Comparison of ENCODE assay signal across 11 mouse cellular contexts in the genomic region with DNA sequence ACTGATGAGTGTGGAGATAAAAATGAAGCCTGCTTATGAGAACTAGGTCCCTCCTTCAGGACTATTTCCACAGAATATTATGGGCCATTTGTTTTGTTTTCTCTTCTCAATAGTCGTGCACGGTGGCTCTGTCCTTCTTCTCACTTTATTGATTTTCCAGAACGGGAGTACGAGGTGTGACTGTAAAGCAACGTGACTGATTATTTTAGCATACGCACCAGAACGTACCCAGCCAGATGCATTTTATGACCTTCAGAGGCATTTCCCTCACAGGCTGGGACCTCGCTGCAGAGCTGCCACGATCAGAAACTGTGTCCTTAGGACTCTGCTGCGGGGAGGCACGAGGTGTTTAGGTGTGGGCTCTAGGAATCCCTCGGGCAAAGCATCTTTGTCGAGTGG. TPM values are rescaled to one million over a fixed set of nuclear protein-coding genes. Genes with fewer than 3 reads are reported as not detected.
DNase-seq lines count a peak whose midpoint lies in the region; ATAC-seq lines count a peak whose summit lies in the region.
"Had no signal": no experiment of that assay in that cellular context is flagged by ENCODE, and none has a peak within 500 bp of the region (broad histone marks: within the 10 kb centered on the region; RNA-seq: fewer than 3 reads in every experiment).

No protein-coding gene starts in this region.

- intact Hi-C loops in left cerebral cortex, postnatal 14 days (cut with DNase I): no loop called here

- H3K4me2 ChIP-seq in kidney, embryonic 16.5 days (replicated peaks; ENCODE audit: low read depth, low read length): peak overlapping the region; percentile 36; the same call in 1 of the 2 replicates
- H3K4me2 ChIP-seq in embryonic facial prominence, embryonic 14.5 days (ENCODE audit: low read depth, low read length): peak overlapping the region; percentile 40; the same call in 1 of the 2 replicates
- H3K4me2 ChIP-seq in hindbrain, embryonic 15.5 days: peak overlapping the region; percentile 38
- no peak overlapping the region for H3K4me2 ChIP-seq in midbrain, embryonic 11.5 days
- H3K4me2 ChIP-seq in forebrain, embryonic 12.5 days: no peak overlapping the region

- peaks cover 12% of the 10 kb centered on the region; the same call in 1 of the 2 replicates for H3K4me1 ChIP-seq in kidney, embryonic 16.5 days (ENCODE audit: insufficient read depth, low read length)
- H3K4me1 ChIP-seq in embryonic facial prominence, embryonic 14.5 days (ENCODE audit: control insufficient read depth, insufficient read depth, low read length): no peaks in the 10 kb centered on the region
- peaks cover 15% of the 10 kb centered on the region for H3K4me1 ChIP-seq in hindbrain, embryonic 15.5 days (replicated peaks)
- H3K4me1 ChIP-seq in midbrain, embryonic 11.5 days (ENCODE audit: control insufficient read depth, insufficient read depth, low read length): no peaks in the 10 kb centered on the region
- no peaks in the 10 kb centered on the region for H3K4me1 ChIP-seq in forebrain, embryonic 12.5 days

- 24% methylated on average over 13 of the region's 13 CpGs for WGBS in kidney, embryonic 16.5 days
- WGBS in embryonic facial prominence, embryonic 14.5 days: 60% methylated on average over 13 of the region's 13 CpGs
- 44% methylated on average over 13 of the region's 13 CpGs for WGBS in hindbrain, embryonic 15.5 days
- WGBS in midbrain, embryonic 11.5 days: 86% methylated on average over 13 of the region's 13 CpGs
- WGBS in forebrain, embryonic 12.5 days: 84% methylated on average over 13 of the region's 13 CpGs

- no peaks in the 10 kb centered on the region for H3K36me3 ChIP-seq in kidney, embryonic 16.5 days (ENCODE audit: insufficient read depth, low read length)
- no peaks in the 10 kb centered on the region for H3K36me3 ChIP-seq in embryonic facial prominence, embryonic 14.5 days (ENCODE audit: control insufficient read depth, insufficient read depth, low read length)
- no peaks in the 10 kb centered on the region for H3K36me3 ChIP-seq in hindbrain, embryonic 15.5 days
- no peaks in the 10 kb centered on the region for H3K36me3 ChIP-seq in midbrain, embryonic 11.5 days (ENCODE audit: control insufficient read depth, insufficient read depth, low read length)
- H3K36me3 ChIP-seq in forebrain, embryonic 12.5 days (replicated peaks): no peaks in the 10 kb centered on the region
- H3K36me3 ChIP-seq: forebrain, embryonic 15.5 days had no signal

- ATAC-seq in kidney, embryonic 16.5 days (ENCODE audit: low FRiP score, low TSS enrichment): no peak
- no peak for ATAC-seq in embryonic facial prominence, embryonic 14.5 days (ENCODE audit: low read depth)
- no peak for ATAC-seq in hindbrain, embryonic 15.5 days (ENCODE audit: low FRiP score, low read depth)
- no peak for ATAC-seq in midbrain, embryonic 11.5 days (ENCODE audit: low FRiP score)
- ATAC-seq in forebrain, embryonic 12.5 days (ENCODE audit: low FRiP score): no peak

- no peak overlapping the region; the same call in 1 of the 2 replicates for H3K9ac ChIP-seq in kidney, embryonic 16.5 days (replicated peaks; ENCODE audit: low read length)
- H3K9ac ChIP-seq in embryonic facial prominence, embryonic 14.5 days (ENCODE audit: low read depth, low read length): no peak overlapping the region
- no peak overlapping the region for H3K9ac ChIP-seq in hindbrain, embryonic 15.5 days
- H3K9ac ChIP-seq in midbrain, embryonic 11.5 days (ENCODE audit: low read length): no peak overlapping the region
- H3K9ac ChIP-seq in forebrain, embryonic 12.5 days: no peak overlapping the region
- H3K9ac ChIP-seq: forebrain, embryonic 15.5 days had no signal

- no peak for DNase-seq in kidney, postnatal 36 days
- no peak for DNase-seq in embryonic facial prominence, embryonic 14.5 days (ENCODE audit: low spot score)
- DNase-seq in midbrain, embryonic 11.5 days (ENCODE audit: low spot score, missing footprints): peak; percentile 75
- DNase-seq in left cerebral cortex, postnatal 14 days (ENCODE audit: low spot score in 2 of 2): no peak
- DNase-seq: cerebellum, adult 18-20 months; kidney, adult 8-10 months; lung, postnatal 4 days had no signal

- H3K9me3 ChIP-seq in kidney, embryonic 16.5 days (ENCODE audit: low read length): peaks cover 4% of the 10 kb centered on the region; the same call in 1 of the 2 replicates
- H3K9me3 ChIP-seq in embryonic facial prominence, embryonic 14.5 days (ENCODE audit: control insufficient read depth, low read length): peaks cover 3% of the 10 kb centered on the region
- H3K9me3 ChIP-seq in hindbrain, embryonic 15.5 days: no peaks in the 10 kb centered on the region
- no peaks in the 10 kb centered on the region for H3K9me3 ChIP-seq in midbrain, embryonic 11.5 days (ENCODE audit: control insufficient read depth, low read length)
- no peaks in the 10 kb centered on the region for H3K9me3 ChIP-seq in forebrain, embryonic 12.5 days
- H3K9me3 ChIP-seq: forebrain, embryonic 15.5 days had no signal

- H3K27ac ChIP-seq in kidney, embryonic 16.5 days (ENCODE audit: low read length): no peak overlapping the region
- H3K27ac ChIP-seq in embryonic facial prominence, embryonic 14.5 days (replicated peaks; ENCODE audit: low read depth, low read length): no peak overlapping the region
- H3K27ac ChIP-seq in hindbrain, embryonic 15.5 days (replicated peaks): peak overlapping the region; percentile 30; the same call in 1 of the 2 replicates
- no peak overlapping the region for H3K27ac ChIP-seq in midbrain, embryonic 11.5 days (ENCODE audit: low read depth, low read length)
- no peak overlapping the region for H3K27ac ChIP-seq in forebrain, embryonic 12.5 days
- H3K27ac ChIP-seq: forebrain, embryonic 15.5 days had no signal

- no peak overlapping the region for H3K4me3 ChIP-seq in kidney, embryonic 16.5 days (ENCODE audit: low read length)
- no peak overlapping the region for H3K4me3 ChIP-seq in embryonic facial prominence, embryonic 14.5 days (ENCODE audit: low read depth, low read length)
- no peak overlapping the region for H3K4me3 ChIP-seq in hindbrain, embryonic 15.5 days
- H3K4me3 ChIP-seq in midbrain, embryonic 11.5 days (ENCODE audit: low read depth, low read length): no peak overlapping the region
- H3K4me3 ChIP-seq in forebrain, embryonic 12.5 days (replicated peaks): no peak overlapping the region

- no peaks in the 10 kb centered on the region for H3K27me3 ChIP-seq in kidney, embryonic 16.5 days (ENCODE audit: insufficient read depth, low read length)
- H3K27me3 ChIP-seq in embryonic facial prominence, embryonic 14.5 days (replicated peaks; ENCODE audit: control insufficient read depth, insufficient read depth, low read length): no peaks in the 10 kb centered on the region
- H3K27me3 ChIP-seq in hindbrain, embryonic 15.5 days: no peaks in the 10 kb centered on the region
- no peaks in the 10 kb centered on the region for H3K27me3 ChIP-seq in midbrain, embryonic 11.5 days (ENCODE audit: control insufficient read depth, insufficient read depth, low read length)
- H3K27me3 ChIP-seq in forebrain, embryonic 12.5 days: no peaks in the 10 kb centered on the region
- H3K27me3 ChIP-seq: forebrain, embryonic 15.5 days had no signal

RNA-seq across cellular contexts. Expression of a gene that starts 51.0 kb away (rescaled TPM):
- 28.0 and 32.8 TPM in 2 replicates for polyA plus RNA-seq in kidney, embryonic 16.5 days (2015; fragmentation: Nextera tagmentation; extraction: Ambion mirVana)
- 9.3 and 10.7 TPM in 2 replicates for polyA plus RNA-seq in embryonic facial prominence, embryonic 14.5 days (2014; fragmentation: Nextera tagmentation; extraction: Ambion mirVana)
- 34.6 and 37.0 TPM in 2 replicates for polyA plus RNA-seq in hindbrain, embryonic 15.5 days (2015; fragmentation: Nextera tagmentation; extraction: Ambion mirVana)
- polyA plus RNA-seq in midbrain, embryonic 11.5 days (2014; fragmentation: Nextera tagmentation; extraction: Ambion mirVana): 25.2 and 25.8 TPM in 2 replicates
- total RNA-seq in left cerebral cortex, postnatal 14 days (2021): 10 to 100 TPM; 48.3 to 52.3 TPM
- polyA plus RNA-seq in forebrain, embryonic 12.5 days (2016; fragmentation: Nextera tagmentation; extraction: Ambion mirVana): 36.6 and 37.2 TPM in 2 replicates

RNA-seq across cellular contexts. Expression of a gene that starts 51.8 kb away (rescaled TPM):
- 8.4 and 9.2 TPM in 2 replicates for polyA plus RNA-seq in kidney, embryonic 16.5 days (2015; fragmentation: Nextera tagmentation; extraction: Ambion mirVana)
- polyA plus RNA-seq in embryonic facial prominence, embryonic 14.5 days (2014; fragmentation: Nextera tagmentation; extraction: Ambion mirVana): 2.4 and 4.2 TPM in 2 replicates
- polyA plus RNA-seq in hindbrain, embryonic 15.5 days (2015; fragmentation: Nextera tagmentation; extraction: Ambion mirVana): 2.0 and 2.7 TPM in 2 replicates
- 1.5 TPM in 2 replicates for polyA plus RNA-seq in midbrain, embryonic 11.5 days (2014; fragmentation: Nextera tagmentation; extraction: Ambion mirVana)
- 1 to 10 TPM; 2.9 to 3.0 TPM for total RNA-seq in left cerebral cortex, postnatal 14 days (2021)
- 1.5 and 1.8 TPM in 2 replicates for polyA plus RNA-seq in forebrain, embryonic 12.5 days (2016; fragmentation: Nextera tagmentation; extraction: Ambion mirVana)

Comparison
In these comparisons a context has a peak if more than half of its experiments do, and no peak if none do; other contexts are left out.
1. H3K4me2 ChIP-seq: peak in kidney, embryonic 16.5 days (single experiment), embryonic facial prominence, embryonic 14.5 days (single experiment) and hindbrain, embryonic 15.5 days (single experiment); none in midbrain, embryonic 11.5 days (single experiment) and forebrain, embryonic 12.5 days (single experiment).